Mouse (Mus musculus): ENCODE measurements at regions not wholly inside any gene's neighbourhood (a gene's known extent, or its start where the extent isn't known, plus 50 kb on each side); places are given as distances from the start of the nearest gene placed in this dataset.

- TF ChIP-seq POLR2AphosphoS2 (IDR thresholded peaks at IDR 0.05; ENCODE audit: insufficient read length, low read depth) (no peak), REST (IDR thresholded peaks at IDR 0.05; ENCODE audit: insufficient read depth, insufficient read length) (no peak), CEBPB (IDR thresholded peaks at IDR 0.05; ENCODE audit: insufficient read depth, poor library complexity, severe bottlenecking) (peak; percentile 73), MYOG (IDR thresholded peaks at IDR 0.05; ENCODE audit: control insufficient read depth in 1 of 3, insufficient read depth in 1 of 3, insufficient read length in 2 of 3, low read depth in 2 of 3) (no peak), MAX (IDR thresholded peaks at IDR 0.05; ENCODE audit: low read depth) (no peak)
- no peaks in the 10 kb centered on the region for H3K36me3 ChIP-seq (ENCODE audit: control insufficient read depth, insufficient read depth)
- peak overlapping the region; percentile 7 for H3K4me2 ChIP-seq (ENCODE audit: low read depth)
- H3K27me3 ChIP-seq (ENCODE audit: control insufficient read depth, insufficient read depth, insufficient read length), result no peaks in the 10 kb centered on the region
- H3ac ChIP-seq (ENCODE audit: control insufficient read depth, insufficient read length), result no peak overlapping the region
- no peaks in the 10 kb centered on the region for H3K79me2 ChIP-seq (ENCODE audit: control insufficient read depth, insufficient read depth)
- no peak overlapping the region for H3K4me3 ChIP-seq
These were observed 167.4 kb downstream of the B3gnt2 start for GRCm38 (mm10) chr11:22693376-22693775.

GRCm38 (mm10) chr11:22693984-22694383 is 166.8 kb downstream of the B3gnt2 start:
- H3K4me2 ChIP-seq (ENCODE audit: low read depth), result no peak overlapping the region
- no peaks in the 10 kb centered on the region for H3K36me3 ChIP-seq (ENCODE audit: control insufficient read depth, insufficient read depth)
- H3K27me3 ChIP-seq (ENCODE audit: control insufficient read depth, insufficient read depth, insufficient read length), result no peaks in the 10 kb centered on the region
- no peak for TF ChIP-seq CEBPB (IDR thresholded peaks at IDR 0.05; ENCODE audit: insufficient read depth, poor library complexity, severe bottlenecking)
- TF ChIP-seq TCF3 (IDR thresholded peaks at IDR 0.05; ENCODE audit: insufficient read length, low read depth), result no peak
- TF ChIP-seq TCF12 (IDR thresholded peaks at IDR 0.05; ENCODE audit: insufficient read depth, poor library complexity, severe bottlenecking), result no peak
- no peak for TF ChIP-seq POLR2AphosphoS2 (IDR thresholded peaks at IDR 0.05; ENCODE audit: insufficient read length, low read depth)
- TF ChIP-seq USF1 (IDR thresholded peaks at IDR 0.05; ENCODE audit: low read depth), result no peak
- TF ChIP-seq MAX (IDR thresholded peaks at IDR 0.05; ENCODE audit: low read depth), result no peak
- no peak for TF ChIP-seq E2F4 (IDR thresholded peaks at IDR 0.05; ENCODE audit: insufficient read depth)
- no peak for TF ChIP-seq POLR2A (IDR thresholded peaks at IDR 0.05; ENCODE audit: insufficient read length, low read depth)
- no peak for TF ChIP-seq SRF (IDR thresholded peaks at IDR 0.05; ENCODE audit: control insufficient read depth, insufficient read length, low read depth)
- no peak for TF ChIP-seq MYOG (IDR thresholded peaks at IDR 0.05; ENCODE audit: control insufficient read depth in 1 of 3, insufficient read depth in 1 of 3, insufficient read length in 2 of 3, low read depth in 2 of 3)
- no peak for TF ChIP-seq REST (IDR thresholded peaks at IDR 0.05; ENCODE audit: insufficient read depth, insufficient read length)
- TF ChIP-seq MYOD1 (IDR thresholded peaks at IDR 0.05; ENCODE audit: control insufficient read depth in 1 of 3, insufficient read length in 2 of 3, low read depth in 2 of 3), result no peak
- no peak overlapping the region for H3ac ChIP-seq (ENCODE audit: control insufficient read depth, insufficient read length)
- H3K79me2 ChIP-seq (ENCODE audit: control insufficient read depth, insufficient read depth), result no peaks in the 10 kb centered on the region
- no peak overlapping the region for H3K4me3 ChIP-seq

GRCm38 (mm10) chr11:22694829-22695228 is 165.9 kb downstream of the B3gnt2 start:
- no peaks in the 10 kb centered on the region for H3K79me2 ChIP-seq (ENCODE audit: control insufficient read depth, insufficient read depth)
- TF ChIP-seq POLR2AphosphoS2 (IDR thresholded peaks at IDR 0.05; ENCODE audit: insufficient read length, low read depth) (no peak), MYOG (IDR thresholded peaks at IDR 0.05; ENCODE audit: control insufficient read depth in 1 of 3, insufficient read depth in 1 of 3, insufficient read length in 2 of 3, low read depth in 2 of 3) (no peak), CEBPB (IDR thresholded peaks at IDR 0.05; ENCODE audit: insufficient read depth, poor library complexity, severe bottlenecking) (no peak), SRF (IDR thresholded peaks at IDR 0.05; ENCODE audit: control insufficient read depth, insufficient read length, low read depth) (no peak), REST (IDR thresholded peaks at IDR 0.05; ENCODE audit: insufficient read depth, insufficient read length) (no peak), TCF3 (IDR thresholded peaks at IDR 0.05; ENCODE audit: insufficient read length, low read depth) (no peak), MAX (IDR thresholded peaks at IDR 0.05; ENCODE audit: low read depth) (no peak), MYOD1 (IDR thresholded peaks at IDR 0.05; ENCODE audit: control insufficient read depth in 1 of 3, insufficient read length in 2 of 3, low read depth in 2 of 3) (no peak), POLR2A (IDR thresholded peaks at IDR 0.05; ENCODE audit: insufficient read length, low read depth) (no peak), E2F4 (IDR thresholded peaks at IDR 0.05; ENCODE audit: insufficient read depth) (no peak), TCF12 (IDR thresholded peaks at IDR 0.05; ENCODE audit: insufficient read depth, poor library complexity, severe bottlenecking) (no peak), USF1 (IDR thresholded peaks at IDR 0.05; ENCODE audit: low read depth) (no peak)
- H3ac ChIP-seq (ENCODE audit: control insufficient read depth, insufficient read length), result no peak overlapping the region
- H3K4me2 ChIP-seq (ENCODE audit: low read depth), result no peak overlapping the region
- H3K36me3 ChIP-seq (ENCODE audit: control insufficient read depth, insufficient read depth), result no peaks in the 10 kb centered on the region
- no peaks in the 10 kb centered on the region for H3K27me3 ChIP-seq (ENCODE audit: control insufficient read depth, insufficient read depth, insufficient read length)
- H3K4me3 ChIP-seq, result no peak overlapping the region

GRCm38 (mm10) chr11:22695237-22695636 is 165.5 kb downstream of the B3gnt2 start:
- Histone ChIP-seq H3K27me3 (ENCODE audit: control insufficient read depth, insufficient read depth, insufficient read length) (no peaks in the 10 kb centered on the region), H3K36me3 (ENCODE audit: control insufficient read depth, insufficient read depth) (no peaks in the 10 kb centered on the region), H3K4me3 (no peak overlapping the region), H3K79me2 (ENCODE audit: control insufficient read depth, insufficient read depth) (no peaks in the 10 kb centered on the region), H3ac (ENCODE audit: control insufficient read depth, insufficient read length) (no peak overlapping the region), H3K4me2 (ENCODE audit: low read depth) (no peak overlapping the region)
- TF ChIP-seq POLR2A (IDR thresholded peaks at IDR 0.05; ENCODE audit: insufficient read length, low read depth) (no peak), TCF3 (IDR thresholded peaks at IDR 0.05; ENCODE audit: insufficient read length, low read depth) (no peak), USF1 (IDR thresholded peaks at IDR 0.05; ENCODE audit: low read depth) (no peak), MYOD1 (IDR thresholded peaks at IDR 0.05; ENCODE audit: control insufficient read depth in 1 of 3, insufficient read length in 2 of 3, low read depth in 2 of 3) (no peak), SRF (IDR thresholded peaks at IDR 0.05; ENCODE audit: control insufficient read depth, insufficient read length, low read depth) (no peak)

- Histone ChIP-seq H3ac (ENCODE audit: control insufficient read depth, insufficient read length) (no peak overlapping the region), H3K36me3 (ENCODE audit: control insufficient read depth, insufficient read depth) (no peaks in the 10 kb centered on the region), H3K4me2 (ENCODE audit: low read depth) (no peak overlapping the region), H3K79me2 (ENCODE audit: control insufficient read depth, insufficient read depth) (no peaks in the 10 kb centered on the region), H3K27me3 (ENCODE audit: control insufficient read depth, insufficient read depth, insufficient read length) (no peaks in the 10 kb centered on the region), H3K4me3 (no peak overlapping the region)
- no peak for TF ChIP-seq MYOD1 (IDR thresholded peaks at IDR 0.05; ENCODE audit: control insufficient read depth in 1 of 3, insufficient read length in 2 of 3, low read depth in 2 of 3)
- no peak for TF ChIP-seq CEBPB (IDR thresholded peaks at IDR 0.05; ENCODE audit: insufficient read depth, poor library complexity, severe bottlenecking)
- TF ChIP-seq E2F4 (IDR thresholded peaks at IDR 0.05; ENCODE audit: insufficient read depth), result no peak
- no peak for TF ChIP-seq POLR2AphosphoS2 (IDR thresholded peaks at IDR 0.05; ENCODE audit: insufficient read length, low read depth)
- no peak for TF ChIP-seq USF1 (IDR thresholded peaks at IDR 0.05; ENCODE audit: low read depth)
- no peak for TF ChIP-seq SRF (IDR thresholded peaks at IDR 0.05; ENCODE audit: control insufficient read depth, insufficient read length, low read depth)
- TF ChIP-seq MAX (IDR thresholded peaks at IDR 0.05; ENCODE audit: low read depth), result no peak
- TF ChIP-seq TCF12 (IDR thresholded peaks at IDR 0.05; ENCODE audit: insufficient read depth, poor library complexity, severe bottlenecking), result no peak
- no peak for TF ChIP-seq MYOG (IDR thresholded peaks at IDR 0.05; ENCODE audit: control insufficient read depth in 1 of 3, insufficient read depth in 1 of 3, insufficient read length in 2 of 3, low read depth in 2 of 3)
- no peak for TF ChIP-seq REST (IDR thresholded peaks at IDR 0.05; ENCODE audit: insufficient read depth, insufficient read length)
These were observed 162.5 kb downstream of the B3gnt2 start for GRCm38 (mm10) chr11:22698057-22698941.
